Mouse (Mus musculus): ENCODE measurements around the gene Apobec1. TPM values are rescaled to one million over a fixed set of nuclear protein-coding genes. Genes with fewer than 3 reads are reported as not detected.
"Not testable (repeated sequence)": the region's sequence is repeated elsewhere in the genome, so short reads cannot be mapped to it uniquely, and the experiment has no call there.

The Apobec1 gene
- polyA plus RNA-seq (2012; rRNA removed): 31.5 and 39.9 TPM in 2 replicates

GRCm38 (mm10) chr6:122602242-122602991 lies at the start of gene Apobec1:
Gene Apobec1, minus strand, starts transcription at chr6:122602444.
- DNase-seq (ENCODE audit: low read depth): no peak

GRCm38 (mm10) chr6:122650398-122650980 lies 48.2 kb upstream of the Apobec1 start:
- no peak for DNase-seq (ENCODE audit: low read depth)

- DNase-seq (ENCODE audit: low read depth): no peak
Measured at GRCm38 (mm10) chr6:122649903-122650302, 47.7 kb upstream of the Apobec1 start.

- DNase-seq (ENCODE audit: low read depth): not testable (repeated sequence)
Measured at GRCm38 (mm10) chr6:122644196-122644595, 42.0 kb upstream of the Apobec1 start.

GRCm38 (mm10) chr6:122637566-122637965 lies 35.3 kb upstream of the Apobec1 start:
- not testable (repeated sequence) for DNase-seq (ENCODE audit: low read depth)

GRCm38 (mm10) chr6:122636666-122637065 lies 34.4 kb upstream of the Apobec1 start:
- DNase-seq (ENCODE audit: low read depth): no peak

GRCm38 (mm10) chr6:122635315-122635714 lies 33.1 kb upstream of the Apobec1 start:
- DNase-seq (ENCODE audit: low read depth): no peak

- DNase-seq (ENCODE audit: low read depth): no peak
Measured at GRCm38 (mm10) chr6:122633411-122633810, 31.2 kb upstream of the Apobec1 start.

- no peak for DNase-seq (ENCODE audit: low read depth)
Measured at GRCm38 (mm10) chr6:122627469-122628108, 25.3 kb upstream of the Apobec1 start.

GRCm38 (mm10) chr6:122626110-122626509 lies 23.9 kb upstream of the Apobec1 start, which contains the start of gene Dppa3:
Gene Dppa3, plus strand, starts transcription at chr6:122626410.
- DNase-seq (ENCODE audit: low read depth): no peak

- no peak for DNase-seq (ENCODE audit: low read depth)
Measured at GRCm38 (mm10) chr6:122625156-122625555, 22.9 kb upstream of the Apobec1 start.

- no peak for DNase-seq (ENCODE audit: low read depth)
Measured at GRCm38 (mm10) chr6:122624480-122624879, 22.2 kb upstream of the Apobec1 start.

GRCm38 (mm10) chr6:122621066-122621465 lies 18.8 kb upstream of the Apobec1 start:
- DNase-seq (ENCODE audit: low read depth): no peak

GRCm38 (mm10) chr6:122616022-122616421 lies 13.8 kb upstream of the Apobec1 start:
- no peak for DNase-seq (ENCODE audit: low read depth)

- no peak for DNase-seq (ENCODE audit: low read depth)
Measured at GRCm38 (mm10) chr6:122614047-122614446, 11.8 kb upstream of the Apobec1 start.

- no peak for DNase-seq (ENCODE audit: low read depth)
Measured at GRCm38 (mm10) chr6:122612426-122612825, 10.2 kb upstream of the Apobec1 start.

GRCm38 (mm10) chr6:122609771-122610170 lies 7.5 kb upstream of the Apobec1 start, which contains the start of gene Gdf3:
Gene Gdf3, minus strand, starts transcription at chr6:122610087.
- DNase-seq (ENCODE audit: low read depth): no peak

- no peak for DNase-seq (ENCODE audit: low read depth)
Measured at GRCm38 (mm10) chr6:122609377-122609728, 7.1 kb upstream of the Apobec1 start.

GRCm38 (mm10) chr6:122608434-122609376 lies 6.5 kb upstream of the Apobec1 start:
- no peak for DNase-seq (ENCODE audit: low read depth)

- no peak for DNase-seq (ENCODE audit: low read depth)
Measured at GRCm38 (mm10) chr6:122607700-122608099, 5.5 kb upstream of the Apobec1 start.

GRCm38 (mm10) chr6:122606661-122607060 lies 4.4 kb upstream of the Apobec1 start:
- no peak for DNase-seq (ENCODE audit: low read depth)

GRCm38 (mm10) chr6:122605483-122605882 lies 3.2 kb upstream of the Apobec1 start:
- DNase-seq (ENCODE audit: low read depth): no peak
